Mouse (Mus musculus) cerebellum, adult 2 months (tissue): ENCODE measurements around the gene Hes5. TPM values are rescaled to one million over a fixed set of nuclear protein-coding genes. Genes with fewer than 3 reads are reported as not detected.

ENCODE experiments used
- DNase-seq, 2 experiments: peaks; one replicate each; pipeline ENCODE4 v3.0.0; 2021
- H3K27ac ChIP-seq: fragments of 200-500 bp; 2 replicates; pipeline ENCODE4 v1.5.1; 2012; ENCODE audit warnings: low read length, control low read depth, inconsistent platforms; ENCODE audit not compliant: insufficient read depth
- H3K27me3 ChIP-seq: fragments of 200-500 bp; 2 replicates; pipeline ENCODE4 v1.6.1; 2012; ENCODE audit warnings: inconsistent platforms, mild to moderate bottlenecking, low read length, moderate library complexity; ENCODE audit not compliant: control insufficient read depth, insufficient read depth
- H3K4me1 ChIP-seq: fragments of 200-500 bp; 2 replicates; pipeline ENCODE4 v1.6.1; 2011; ENCODE audit warnings: low read length; ENCODE audit not compliant: control insufficient read depth, insufficient read depth
- H3K4me3 ChIP-seq: fragments of 200-500 bp; replicated peaks from 2 replicates; pipeline ENCODE3; 2011; ENCODE audit warnings: mild to moderate bottlenecking, low read depth, low read length, control low read depth; ENCODE audit not compliant: insufficient read depth
- CTCF ChIP-seq: fragments of 200-500 bp; IDR thresholded peaks from 2 replicates; pipeline ENCODE4 v1.5.1; 2011; ENCODE audit warnings: low read depth, mild to moderate bottlenecking, control low read depth, low read length, moderate library complexity, borderline replicate concordance; ENCODE audit not compliant: insufficient read depth
- POLR2A ChIP-seq: fragments of 200-500 bp; IDR thresholded peaks from 2 replicates; pipeline ENCODE4 v1.6.1; 2011; ENCODE audit warnings: low read length, control low read depth, borderline replicate concordance; ENCODE audit not compliant: insufficient read depth
- WGBS: fragments of 180-500 bp; shearing (Covaris S2); methylation state at CpG from one replicate; pipeline ENCODE4 v1.1.7; 2018; 5-methylcytosine and 5-hydroxymethylcytosine counted together
- polyA plus RNA-seq: library from polyadenylated mRNA; depleted of rRNA; stranded (reverse); fragments of >200 nt; gene quantifications from 2 replicates; pipeline ENCODE4 v1.2.3, GENCODE M21; 2012

Gene Hes5
- polyA plus RNA-seq, 1 experiment, result 4.6 TPM

- 90% methylated on average over 2 of the region's 2 CpGs for WGBS
- H3K4me3 ChIP-seq, result no peak overlapping the region
- H3K4me1 ChIP-seq, result no peaks in the 10 kb centered on the region
- no peak for TF ChIP-seq CTCF
- no peak for TF ChIP-seq POLR2A
- no peaks in the 10 kb centered on the region for H3K27me3 ChIP-seq
- no peak for DNase-seq
- no peak overlapping the region for H3K27ac ChIP-seq
Observed at GRCm38 (mm10) chr4:154934800-154935199, 25.9 kb upstream of the Hes5 start.

- Histone ChIP-seq H3K27me3 (no peaks in the 10 kb centered on the region), H3K27ac (no peak overlapping the region), H3K4me3 (no peak overlapping the region), H3K4me1 (no peaks in the 10 kb centered on the region)
- no peak for TF ChIP-seq POLR2A
- no peak for TF ChIP-seq CTCF
- DNase-seq, result no peak
- WGBS, result 84% methylated on average over 7 of the region's 7 CpGs
Observed at GRCm38 (mm10) chr4:154935788-154936187, 24.9 kb upstream of the Hes5 start.

GRCm38 (mm10) chr4:154936542-154937255, 24.0 kb upstream of the Hes5 start:
- no peak overlapping the region for H3K27ac ChIP-seq
- no peak for TF ChIP-seq POLR2A
- no peak overlapping the region for H3K4me3 ChIP-seq
- no peaks in the 10 kb centered on the region for H3K27me3 ChIP-seq
- no peak for DNase-seq
- H3K4me1 ChIP-seq, result no peaks in the 10 kb centered on the region
- 58% methylated on average over 8 of the region's 8 CpGs for WGBS

DNA sequence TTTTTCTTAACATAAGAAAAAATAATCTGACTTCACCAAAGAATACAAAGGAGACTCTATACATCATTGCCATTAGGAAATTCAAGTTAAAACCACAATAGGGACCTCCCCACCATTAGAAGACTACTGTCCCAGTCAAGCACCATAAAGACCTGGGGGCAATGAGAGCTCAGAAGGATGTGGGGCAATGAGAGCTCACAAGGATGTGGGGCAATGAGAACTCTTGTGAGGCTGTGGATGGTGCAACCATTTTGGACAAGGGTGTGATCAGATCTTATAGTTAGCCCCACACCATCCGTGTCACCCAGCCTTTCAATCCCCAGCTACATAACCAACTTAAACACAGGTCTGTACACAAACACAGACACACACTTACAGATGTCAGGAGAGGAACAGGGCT, 23.0 kb upstream of the Hes5 start:
- DNase-seq, result no peak
- Histone ChIP-seq H3K27ac (no peak overlapping the region), H3K4me3 (no peak overlapping the region), H3K27me3 (no peaks in the 10 kb centered on the region), H3K4me1 (no peaks in the 10 kb centered on the region)
- TF ChIP-seq CTCF, result no peak
- no peak for TF ChIP-seq POLR2A
- 80% methylated on average over 1 of the region's 1 CpGs for WGBS

DNA sequence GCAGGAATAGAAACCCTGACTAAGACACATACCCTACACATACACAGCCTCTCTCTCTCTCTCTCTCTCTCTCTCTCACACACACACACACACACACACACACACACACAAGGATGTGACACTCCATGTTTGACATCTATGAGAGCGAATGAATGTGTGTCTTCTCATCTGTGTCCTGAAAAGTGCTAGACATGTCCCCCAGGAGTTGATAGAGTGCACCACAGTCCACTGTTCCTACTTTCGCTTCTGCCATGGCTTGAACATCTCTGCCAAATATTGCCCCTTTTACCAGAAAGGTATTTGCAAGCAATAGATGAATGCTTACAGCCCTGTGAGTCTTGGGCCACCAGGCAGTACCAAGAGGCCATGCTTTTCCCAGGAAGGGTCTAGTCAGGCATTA, 20.6 kb upstream of the Hes5 start:
- no peak for DNase-seq
- H3K4me1 ChIP-seq, result no peaks in the 10 kb centered on the region
- no peaks in the 10 kb centered on the region for H3K27me3 ChIP-seq
- no peak overlapping the region for H3K4me3 ChIP-seq
- no peak for TF ChIP-seq POLR2A
- no peak for TF ChIP-seq CTCF
- no peak overlapping the region for H3K27ac ChIP-seq
- 87% methylated on average over 2 of the region's 2 CpGs for WGBS

- TF ChIP-seq CTCF (no peak), POLR2A (no peak)
- DNase-seq, result no peak
- 92% methylated on average over 5 of the region's 5 CpGs for WGBS
- Histone ChIP-seq H3K4me1 (peaks cover 6% of the 10 kb centered on the region; the same call in 1 of the 2 replicates), H3K4me3 (no peak overlapping the region), H3K27ac (no peak overlapping the region), H3K27me3 (no peaks in the 10 kb centered on the region)
Observed at GRCm38 (mm10) chr4:154941831-154942230, 18.9 kb upstream of the Hes5 start.

DNA sequence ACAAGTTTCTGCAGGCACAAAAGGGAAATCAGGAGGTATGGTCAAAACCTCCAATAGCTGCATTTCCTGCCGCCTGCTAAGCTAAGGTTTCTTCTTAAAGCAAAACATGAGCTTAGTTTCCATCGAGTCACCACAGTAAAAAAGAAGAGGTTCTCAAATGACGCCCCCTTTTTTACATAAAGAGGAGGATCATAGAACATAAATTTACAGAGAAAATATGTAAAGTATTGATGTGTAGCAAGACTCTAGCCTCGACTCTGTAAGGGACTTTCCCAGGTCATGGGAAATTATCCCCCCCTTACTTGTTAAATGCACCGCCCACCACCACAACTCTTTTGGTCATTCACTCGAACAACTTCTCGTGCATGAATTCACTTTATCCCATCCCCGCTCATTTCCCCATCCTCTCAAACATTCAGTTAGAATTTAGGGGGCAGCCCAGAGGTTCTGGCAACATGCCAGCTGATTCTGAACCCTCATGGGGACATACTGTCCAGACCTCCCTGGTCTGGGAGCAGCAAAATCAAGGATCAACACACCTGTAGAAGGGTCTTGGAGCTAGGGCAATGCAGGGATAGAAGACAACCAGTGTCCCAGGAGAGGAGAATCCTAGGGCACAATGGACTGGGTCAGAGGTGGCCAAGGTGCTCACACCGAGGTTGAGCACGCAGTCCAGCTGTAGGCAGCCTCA, 17.9 kb upstream of the Hes5 start:
- TF ChIP-seq POLR2A, result no peak
- TF ChIP-seq CTCF, result no peak
- WGBS, result 86% methylated on average over 10 of the region's 10 CpGs
- Histone ChIP-seq H3K4me3 (no peak overlapping the region), H3K27ac (no peak overlapping the region), H3K4me1 (peaks cover 6% of the 10 kb centered on the region; the same call in 1 of the 2 replicates), H3K27me3 (no peaks in the 10 kb centered on the region)
- no peak for DNase-seq

GRCm38 (mm10) chr4:154943323-154944039, 17.2 kb upstream of the Hes5 start:
- H3K4me1 ChIP-seq, result peaks cover 6% of the 10 kb centered on the region; the same call in 1 of the 2 replicates
- no peak overlapping the region for H3K4me3 ChIP-seq
- TF ChIP-seq POLR2A (no peak), CTCF (no peak)
- H3K27me3 ChIP-seq, result no peaks in the 10 kb centered on the region
- H3K27ac ChIP-seq, result no peak overlapping the region
- DNase-seq, result no peak
- 74% methylated on average over 6 of the region's 6 CpGs for WGBS
